Mouse (Mus musculus) T-cell, adult 66 days (primary cell): ENCODE data around the gene Ifi27l2a. TPM values are rescaled to one million over a fixed set of nuclear protein-coding genes. Genes with fewer than 3 reads are reported as not detected.

ENCODE experiments used
- total RNA-seq, 2 experiments: library from RNA; stranded (reverse); gene quantifications; 3 replicates in 1 of 2; 4 replicates in 1 of 2; pipeline ENCODE4 v1.2.4; 2023

The Ifi27l2a gene
- total RNA-seq, result 100 to 1,000 TPM; 221 to 302 TPM

GRCm38 (mm10) chr12:103443524-103443923, at the start of gene Ifi27l2a:
Gene Ifi27l2a, minus strand, starts transcription at chr12:103443680.

DNA sequence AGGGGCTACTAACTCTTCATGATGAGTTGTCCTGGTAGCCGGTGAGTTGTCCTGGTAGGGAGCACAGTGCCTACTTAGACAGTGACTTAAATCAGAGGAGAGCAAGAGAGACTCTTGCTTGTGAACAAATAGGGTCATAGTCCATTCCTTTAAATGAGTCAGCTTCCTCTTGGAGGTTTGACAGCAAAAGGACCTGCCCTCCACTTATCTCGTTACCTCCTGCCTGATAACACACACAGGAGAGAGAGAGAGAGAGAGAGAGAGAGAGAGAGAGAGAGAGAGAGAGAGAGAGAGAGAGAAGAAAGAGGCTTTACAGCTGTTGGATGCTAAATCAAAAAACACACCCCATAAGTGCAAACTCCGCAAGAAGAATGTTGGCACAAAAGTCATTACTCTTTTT, 13.7 kb upstream of the Ifi27l2a start, which contains the start of gene Ifi27l2b:
Gene Ifi27l2b, minus strand, starts transcription at position 84 of the 400 bp plus-strand sequence.

GRCm38 (mm10) chr12:103433986-103434731, 9.3 kb downstream of the Ifi27l2a start, which contains the start of gene Ifi27:
Gene Ifi27, plus strand, starts transcription at chr12:103434211.

DNA sequence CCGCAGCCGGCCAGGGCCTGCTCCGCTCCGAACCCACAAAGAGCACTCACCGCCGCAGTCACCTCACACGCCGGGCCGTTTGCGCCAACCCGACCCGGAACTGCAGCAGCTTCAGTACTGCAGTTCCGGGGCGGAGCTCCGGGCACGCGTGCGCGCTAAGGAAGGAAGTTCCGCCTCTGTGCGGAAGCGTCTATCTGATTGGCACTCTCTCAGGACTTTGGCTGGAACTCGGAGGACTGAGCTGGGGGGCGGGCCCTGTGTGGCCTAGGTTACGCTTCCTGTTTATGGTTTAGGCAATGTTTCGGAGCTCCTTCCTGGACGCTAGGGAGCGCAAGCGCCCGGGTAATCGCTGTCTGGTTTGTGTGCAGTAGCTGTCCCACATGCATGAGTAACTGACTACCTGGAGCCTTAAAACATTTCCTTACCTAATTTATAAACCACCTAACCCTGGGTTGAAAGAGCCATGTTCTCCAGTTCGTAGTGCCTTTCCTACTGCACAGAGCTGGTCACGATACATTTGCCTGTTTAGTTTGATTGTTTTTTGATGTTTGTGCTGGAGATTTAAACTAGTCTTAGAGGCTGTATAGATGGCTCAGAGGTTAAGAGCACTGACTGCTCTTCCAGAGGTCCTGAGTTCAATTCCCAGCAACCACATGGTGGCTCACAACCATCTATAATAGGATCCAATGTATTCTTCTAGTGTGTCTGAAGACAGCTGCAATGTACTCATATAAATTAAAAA, 17.6 kb downstream of the Ifi27l2a start, which contains the start of gene Ddx24:
Gene Ddx24, minus strand, starts transcription at position 102 of the 742 bp plus-strand sequence.

DNA sequence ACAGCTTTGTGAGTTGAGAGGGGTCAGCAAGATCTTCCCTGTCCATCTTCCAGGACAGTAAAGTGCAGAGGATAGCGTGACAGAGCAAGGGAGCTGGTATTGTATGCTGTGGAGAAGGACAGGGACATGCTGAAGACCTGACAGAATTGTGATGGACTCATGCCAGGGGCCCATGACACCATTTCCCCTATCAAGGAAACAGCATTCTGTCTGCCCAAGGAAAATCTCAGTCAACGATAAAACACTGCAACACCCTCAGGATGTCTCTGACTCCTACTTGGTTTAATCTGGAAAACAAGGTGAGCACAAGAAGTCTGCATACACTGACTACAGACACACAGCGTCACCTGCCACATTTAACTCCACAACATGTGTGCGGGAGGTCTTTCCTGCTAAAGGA, 35.8 kb downstream of the Ifi27l2a start, which contains the start of gene 9330161L09Rik:
Gene 9330161L09Rik, minus strand, starts transcription at position 101 of the 400 bp plus-strand sequence.

Other genes with a start within 250 kb of the Ifi27l2a start
- gene Prima1, start 201.5 kb downstream of the Ifi27l2a start, total RNA-seq, result not detected
- not detected for gene Fam181a, start 132.7 kb downstream of the Ifi27l2a start, total RNA-seq
- gene Asb2, start 87.7 kb downstream of the Ifi27l2a start, total RNA-seq, result 10 to 100 TPM in 1 of 2 experiments, 1 to 10 TPM in 1; 7.6 to 24.2 TPM
- 1 to 10 TPM; 1.7 to 2.1 TPM for gene Otub2, start 55.0 kb downstream of the Ifi27l2a start, total RNA-seq
- 10 to 100 TPM; 10.1 to 17.3 TPM for gene 9330161L09Rik, start 35.9 kb downstream of the Ifi27l2a start, total RNA-seq
- 100 to 1,000 TPM; 210 to 220 TPM for gene Ddx24, start 17.9 kb downstream of the Ifi27l2a start, total RNA-seq
- 100 to 1,000 TPM; 181 to 182 TPM for gene Ifi27, start 9.5 kb downstream of the Ifi27l2a start, total RNA-seq
- gene Ifi27l2b, start 13.5 kb upstream of the Ifi27l2a start, total RNA-seq, result not detected
- gene Ppp4r4, start 88.6 kb upstream of the Ifi27l2a start, total RNA-seq, result under 1 TPM in 1 of 2 experiments, not detected in 1; 0.32 TPM
- gene Serpina10, start 187.8 kb upstream of the Ifi27l2a start, total RNA-seq, result not detected
- gene Serpina6, start 213.5 kb upstream of the Ifi27l2a start, total RNA-seq, result not detected
- not detected for gene Serpina16, start 232.5 kb upstream of the Ifi27l2a start, total RNA-seq